Mouse (Mus musculus): Measurements from ENCODE around the gene Dennd1a. TPM values are rescaled to one million over a fixed set of nuclear protein-coding genes. Genes with fewer than 3 reads are reported as not detected.

Dennd1a gene
- total RNA-seq, 2 experiments from 2014 or later = 84.5 to 87.4 TPM

GRCm38 (mm10) chr2:38221461-38221860 is 65.7 kb downstream of the Dennd1a start:
- intact Hi-C loops (cut with DNase I) = no loop called here
- DNase-seq (ENCODE audit: extremely low spot score in 1 of 2, low spot score in 2 of 2) = no peak
- Histone ChIP-seq H3K4me3 (no peak overlapping the region), H3K27ac (no peak overlapping the region)
- TF ChIP-seq CTCF (IDR thresholded peaks at IDR 0.05) = no peak

- no peak overlapping the region for H3K27ac ChIP-seq
- no peak for DNase-seq (ENCODE audit: extremely low spot score in 1 of 2, low spot score in 2 of 2)
- no peak for TF ChIP-seq CTCF (IDR thresholded peaks at IDR 0.05)
- intact Hi-C loops (cut with DNase I) = no loop called here
- no peak overlapping the region for H3K4me3 ChIP-seq
Measured at GRCm38 (mm10) chr2:38220687-38221435, 66.3 kb downstream of the Dennd1a start.

- no peak for DNase-seq (ENCODE audit: extremely low spot score in 1 of 2, low spot score in 2 of 2)
- TF ChIP-seq CTCF (IDR thresholded peaks at IDR 0.05) = no peak
- intact Hi-C loops (cut with DNase I) = no loop called here
- no peak overlapping the region for H3K27ac ChIP-seq
- H3K4me3 ChIP-seq = no peak overlapping the region
Measured at GRCm38 (mm10) chr2:38219666-38220065, 67.5 kb downstream of the Dennd1a start.

DNA sequence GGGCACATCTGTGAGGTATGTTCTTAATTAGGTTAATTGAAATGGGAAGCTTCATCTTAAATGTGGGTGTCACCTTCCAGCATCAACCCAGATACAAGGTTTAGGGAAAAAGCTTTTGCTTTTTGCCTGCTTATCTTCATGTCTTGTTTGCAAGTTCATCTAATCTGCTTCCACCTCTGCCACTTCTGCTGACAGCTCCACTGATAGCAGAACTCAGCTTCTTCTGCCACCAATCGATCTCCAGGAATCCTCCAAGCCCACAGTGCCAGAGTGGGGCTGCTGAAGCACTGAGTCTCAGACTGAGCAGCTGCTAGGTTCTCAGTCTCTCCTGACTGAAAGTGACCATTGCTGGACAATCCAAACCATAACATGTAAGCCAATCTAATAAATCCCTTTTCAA is 74.1 kb downstream of the Dennd1a start:
- Histone ChIP-seq H3K4me3 (no peak overlapping the region), H3K27ac (no peak overlapping the region)
- intact Hi-C loops (cut with DNase I) = no loop called here
- no peak for TF ChIP-seq CTCF (IDR thresholded peaks at IDR 0.05)
- DNase-seq (ENCODE audit: extremely low spot score in 1 of 2, low spot score in 2 of 2) = no peak

DNA sequence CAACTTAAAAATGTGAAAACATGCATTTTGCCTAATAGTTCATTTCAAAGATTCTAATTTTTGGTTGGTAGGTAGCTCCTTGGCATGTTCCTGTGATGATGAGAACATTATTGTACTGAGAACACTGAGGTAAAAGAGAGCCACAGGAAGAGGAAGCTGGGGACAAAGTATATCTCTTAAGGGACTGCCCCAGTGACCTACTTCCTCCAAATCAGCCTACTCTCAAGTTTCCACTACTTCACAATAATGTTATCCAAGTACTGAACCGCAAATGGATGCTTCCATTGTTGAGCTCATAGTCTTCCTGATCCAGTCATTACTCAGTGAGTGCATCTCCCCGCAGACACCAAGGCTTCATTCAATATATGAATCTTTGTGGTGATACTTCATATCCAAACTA is 75.8 kb downstream of the Dennd1a start:
- intact Hi-C loops (cut with DNase I) = no loop called here
- no peak for DNase-seq (ENCODE audit: extremely low spot score in 1 of 2, low spot score in 2 of 2)
- Histone ChIP-seq H3K27ac (no peak overlapping the region), H3K4me3 (no peak overlapping the region)
- TF ChIP-seq CTCF (IDR thresholded peaks at IDR 0.05) = no peak

DNA sequence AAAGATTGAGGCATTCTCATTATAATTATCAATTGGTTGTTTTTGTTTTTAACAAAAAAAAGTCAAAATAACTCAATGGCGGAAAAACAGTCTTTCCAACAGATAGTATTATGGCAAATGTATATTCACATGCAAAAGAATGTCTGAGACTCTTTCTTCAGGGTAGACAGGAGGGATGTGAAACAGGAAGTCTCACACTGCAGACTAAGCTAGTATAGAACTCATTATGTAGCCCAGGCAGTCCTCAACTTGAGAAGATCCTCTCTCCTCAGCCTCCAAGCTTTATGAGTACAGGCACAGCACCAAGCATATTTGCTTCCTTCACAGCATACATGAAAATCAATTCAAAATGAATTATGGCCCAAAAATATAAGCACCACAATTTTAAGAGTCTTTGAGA is 79.4 kb downstream of the Dennd1a start:
- DNase-seq (ENCODE audit: extremely low spot score in 1 of 2, low spot score in 2 of 2) = no peak
- no peak for TF ChIP-seq CTCF (IDR thresholded peaks at IDR 0.05)
- intact Hi-C loops (cut with DNase I) = no loop called here

DNA sequence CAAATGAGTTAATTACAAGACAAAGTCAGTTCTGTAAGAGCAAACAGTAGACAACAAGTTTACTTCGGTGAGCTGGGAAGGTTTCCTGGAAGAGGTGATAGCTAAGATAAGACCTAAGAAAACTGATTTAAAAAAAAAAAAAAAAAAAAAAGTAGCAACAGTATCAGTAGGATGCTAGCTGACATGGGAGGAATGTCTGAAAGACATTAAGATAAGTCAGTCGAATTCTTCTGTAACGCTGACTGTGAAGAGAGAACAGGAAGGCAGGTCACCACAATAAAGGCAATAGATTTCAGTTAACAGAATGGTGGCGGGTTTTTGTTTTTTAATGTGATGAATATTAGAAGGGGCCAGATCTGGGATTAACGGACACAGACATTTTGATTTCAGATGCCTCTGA is 81.9 kb downstream of the Dennd1a start:
- intact Hi-C loops (cut with DNase I) = no loop called here
- H3K4me3 ChIP-seq = no peak overlapping the region
- no peak for TF ChIP-seq CTCF (IDR thresholded peaks at IDR 0.05)
- DNase-seq (ENCODE audit: extremely low spot score in 1 of 2, low spot score in 2 of 2) = no peak
- no peak overlapping the region for H3K27ac ChIP-seq

More for the DNA sequence above, 79.4 kb downstream of the Dennd1a start:
- Histone ChIP-seq H3K27ac (no peak overlapping the region), H3K4me3 (no peak overlapping the region)

DNA sequence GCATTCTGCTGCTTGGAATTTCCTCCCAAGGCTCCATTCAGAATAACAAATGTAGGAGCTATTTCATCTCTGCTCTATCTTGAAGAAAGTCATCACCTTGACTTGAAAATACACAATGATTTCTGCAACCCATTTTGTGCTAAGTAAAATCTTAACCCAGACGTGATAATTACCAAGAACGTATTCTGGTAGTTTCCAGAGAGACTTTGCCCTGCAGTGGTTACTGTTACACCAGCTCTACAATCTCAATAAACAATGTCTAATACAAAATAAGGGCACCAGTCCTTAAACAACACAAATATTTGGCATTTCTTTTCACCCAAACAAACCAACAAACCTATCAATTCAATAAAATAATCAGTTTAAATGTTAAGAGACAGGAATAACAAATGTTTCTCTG is 82.5 kb downstream of the Dennd1a start:
- no peak for TF ChIP-seq CTCF (IDR thresholded peaks at IDR 0.05)
- no peak for DNase-seq (ENCODE audit: extremely low spot score in 1 of 2, low spot score in 2 of 2)
- intact Hi-C loops (cut with DNase I) = no loop called here
- Histone ChIP-seq H3K27ac (no peak overlapping the region), H3K4me3 (no peak overlapping the region)

- Histone ChIP-seq H3K27ac (no peak overlapping the region), H3K4me3 (no peak overlapping the region)
- DNase-seq (ENCODE audit: extremely low spot score in 1 of 2, low spot score in 2 of 2) = no peak
- no peak for TF ChIP-seq CTCF (IDR thresholded peaks at IDR 0.05)
- intact Hi-C loops (cut with DNase I) = no loop called here
Measured at GRCm38 (mm10) chr2:38198072-38198471, 89.1 kb downstream of the Dennd1a start.

DNA sequence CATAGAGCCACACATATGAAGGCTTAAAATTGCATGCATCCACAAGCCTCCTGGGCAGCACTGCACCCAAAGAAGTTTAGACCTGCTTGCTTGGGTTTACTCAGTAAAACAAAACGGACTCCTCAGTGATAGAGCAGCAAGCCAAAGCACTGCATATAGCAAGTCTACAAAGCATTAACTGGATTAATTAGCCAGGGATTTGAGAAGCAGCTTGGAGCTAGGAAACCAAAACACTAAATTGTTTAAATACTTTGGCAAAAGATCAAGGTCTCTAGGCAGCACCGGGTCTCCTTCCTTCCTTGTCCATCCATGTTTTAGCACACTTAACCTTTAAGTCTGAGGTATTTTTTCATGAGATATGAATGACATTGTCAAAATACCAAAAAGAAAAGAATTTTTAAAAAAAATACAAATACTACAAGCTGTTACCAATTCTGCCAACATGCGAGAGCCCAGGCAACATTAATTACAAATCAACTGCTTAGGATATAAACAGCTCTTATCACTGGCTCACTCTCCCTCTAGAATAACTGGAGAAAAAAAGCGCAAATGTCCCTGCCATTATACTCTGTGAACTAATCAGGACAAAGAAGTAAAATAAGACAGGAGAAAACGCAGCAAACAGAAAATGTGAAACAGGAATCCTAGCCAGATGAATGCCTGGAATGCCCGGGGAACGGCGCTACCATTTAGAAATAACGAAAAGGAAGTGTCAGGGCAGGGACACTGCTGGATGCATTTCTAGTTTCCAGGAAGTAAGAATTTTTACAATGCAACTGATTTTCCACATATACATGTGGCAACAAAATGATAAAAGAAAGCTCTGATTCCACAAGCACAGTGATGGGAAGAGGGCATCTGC is 90.8 kb downstream of the Dennd1a start:
- Histone ChIP-seq H3K27ac (no peak overlapping the region), H3K4me3 (no peak overlapping the region)
- intact Hi-C loops (cut with DNase I) = no loop called here
- TF ChIP-seq CTCF (IDR thresholded peaks at IDR 0.05) = no peak
- no peak for DNase-seq (ENCODE audit: extremely low spot score in 1 of 2, low spot score in 2 of 2)

DNA sequence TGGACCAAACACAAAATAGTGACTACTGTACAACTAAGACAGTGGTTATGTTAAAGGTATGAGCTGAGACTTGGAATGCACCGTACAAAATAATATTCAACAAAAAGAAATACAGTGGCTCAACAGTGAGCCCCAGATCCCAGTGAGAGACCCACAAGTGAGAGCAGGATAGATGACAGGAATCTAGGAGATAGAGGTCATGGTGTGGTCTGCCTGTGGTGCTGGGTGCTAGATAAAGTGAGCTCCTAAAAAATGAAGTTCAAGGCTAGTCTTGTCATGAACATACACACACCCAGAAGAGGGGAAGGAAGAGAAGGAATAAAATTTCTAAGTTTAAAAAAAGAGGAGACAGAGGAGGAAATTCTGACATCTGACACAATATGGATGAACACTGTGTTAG is 95.2 kb downstream of the Dennd1a start:
- TF ChIP-seq CTCF (IDR thresholded peaks at IDR 0.05) = no peak
- Histone ChIP-seq H3K4me3 (no peak overlapping the region), H3K27ac (no peak overlapping the region)
- intact Hi-C loops (cut with DNase I) = no loop called here
- DNase-seq (ENCODE audit: extremely low spot score in 1 of 2, low spot score in 2 of 2) = no peak

DNA sequence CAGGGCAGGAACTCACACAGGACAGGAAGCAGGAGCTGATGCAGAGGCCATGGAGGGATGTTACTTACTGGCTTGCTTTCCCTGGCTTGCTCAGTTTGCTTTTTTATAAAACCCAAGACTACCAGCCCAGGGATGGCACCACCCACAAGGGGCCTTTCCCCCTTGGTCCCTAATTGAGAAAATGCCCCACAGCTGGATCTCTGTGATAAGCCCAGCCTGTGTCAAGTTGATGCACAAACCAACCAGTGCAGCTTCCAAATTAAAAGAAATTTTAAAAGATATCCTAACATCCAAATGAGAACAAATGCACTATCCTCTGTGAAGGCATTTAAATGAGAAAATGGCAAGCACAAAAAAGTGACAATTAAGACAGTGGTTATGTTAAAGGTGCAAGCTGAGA is 95.6 kb downstream of the Dennd1a start:
- intact Hi-C loops (cut with DNase I) = no loop called here
- Histone ChIP-seq H3K4me3 (no peak overlapping the region), H3K27ac (no peak overlapping the region)
- TF ChIP-seq CTCF (IDR thresholded peaks at IDR 0.05) = no peak
- DNase-seq (ENCODE audit: extremely low spot score in 1 of 2, low spot score in 2 of 2) = no peak

Measured in left cerebral cortex, adult 2 months (tissue).